Mouse (Mus musculus) ES-E14 (cell line): ENCODE data around the gene Mlh3.

Source experiments
- CHD2 ChIP-seq: IDR thresholded peaks from 2 replicates; pipeline ENCODE4 v1.6.1; 2014; ENCODE audit warnings: mild to moderate bottlenecking, low read depth, low read length, inconsistent platforms
- ZC3H11A ChIP-seq: IDR thresholded peaks from 2 replicates; pipeline ENCODE4 v1.6.1; 2012; ENCODE audit warnings: low read depth, mild to moderate bottlenecking, inconsistent platforms, low read length, borderline replicate concordance
- ZNF384 ChIP-seq: IDR thresholded peaks from 2 replicates; pipeline ENCODE4 v1.6.1; 2012; ENCODE audit warnings: low read depth, low read length, inconsistent platforms

GRCm38 (mm10) chr12:85197371-85197770 is 73.0 kb downstream of the Mlh3 start:
- TF ChIP-seq CHD2, result no peak
- no peak for TF ChIP-seq ZNF384
- TF ChIP-seq ZC3H11A, result no peak
